Mouse (Mus musculus): ENCODE measurements at regions not wholly inside any gene's neighbourhood (a gene's known extent, or its start where the extent isn't known, plus 50 kb on each side); places are given as distances from the start of the nearest gene placed in this dataset.

DNA sequence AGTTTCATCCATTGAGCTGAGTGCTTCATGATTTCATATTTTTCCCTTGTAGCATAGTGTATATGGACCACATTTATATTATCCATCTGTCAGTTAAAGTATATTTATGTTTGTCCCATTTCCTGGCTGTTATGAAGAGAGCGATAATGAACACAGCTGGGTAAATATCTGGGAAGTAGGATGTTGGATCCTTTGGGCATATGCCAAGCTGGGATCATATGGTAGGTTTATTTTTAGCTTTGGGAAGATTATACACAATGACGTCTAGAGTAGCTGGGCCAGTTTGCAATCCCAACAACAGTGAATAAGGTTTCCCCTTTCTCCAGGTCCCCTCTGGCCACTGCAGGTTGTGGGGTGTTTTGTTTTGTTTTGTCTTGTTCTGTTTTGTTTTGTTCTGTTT is 164.5 kb downstream of the Gm765 start:
- intact Hi-C loops (cut with DNase I) = no loop called here
- DNase-seq = no peak

- intact Hi-C loops (cut with DNase I) = no loop called here
- DNase-seq = no peak
These were observed 193.3 kb downstream of the Gm765 start for GRCm38 (mm10) chr6:98149043-98149813.

- DNase-seq = no peak
- intact Hi-C loops (cut with DNase I) = no loop called here
These were observed 194.7 kb downstream of the Gm765 start for GRCm38 (mm10) chr6:98147855-98148254.

GRCm38 (mm10) chr6:98132931-98133330 is 209.6 kb downstream of the Gm765 start:
- intact Hi-C loops (cut with DNase I) = loop anchor here (2.0 to 10.0 kb wide), 3 partner anchors 252 to 1462 kb away; no protein-coding TSS in a partner anchor

DNA sequence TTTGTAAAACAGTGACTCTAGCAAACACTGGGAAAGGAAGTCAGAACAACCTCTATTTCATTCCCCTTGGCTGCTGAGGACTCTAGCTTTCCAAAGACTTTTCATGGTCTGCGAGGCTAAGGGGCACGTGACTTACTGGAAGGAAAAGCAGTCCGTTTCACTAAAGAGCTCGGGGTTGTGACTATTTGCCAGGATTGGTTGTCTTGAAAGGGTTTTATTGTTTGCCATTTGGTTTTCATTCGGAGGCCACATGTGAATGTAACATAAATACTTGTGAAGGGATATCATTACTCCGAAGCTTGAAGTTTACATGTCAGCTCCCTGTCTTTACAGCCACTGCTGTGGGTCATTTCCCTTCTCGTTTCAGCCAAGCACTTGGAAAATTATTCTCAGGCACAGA is 217.1 kb downstream of the Gm765 start:
- intact Hi-C loops (cut with DNase I) = no loop called here

More at GRCm38 (mm10) chr6:98132931-98133330, 209.6 kb downstream of the Gm765 start:
- peak; percentile 11 for DNase-seq

GRCm38 (mm10) chr6:98118355-98119150 is 224.0 kb downstream of the Gm765 start:
- intact Hi-C loops (cut with DNase I) = loop anchor here (10.0 kb wide), 1 partner anchor 896 kb away; no protein-coding TSS in a partner anchor
- no peak for DNase-seq

More for the DNA sequence above, 217.1 kb downstream of the Gm765 start:
- no peak for DNase-seq

DNA sequence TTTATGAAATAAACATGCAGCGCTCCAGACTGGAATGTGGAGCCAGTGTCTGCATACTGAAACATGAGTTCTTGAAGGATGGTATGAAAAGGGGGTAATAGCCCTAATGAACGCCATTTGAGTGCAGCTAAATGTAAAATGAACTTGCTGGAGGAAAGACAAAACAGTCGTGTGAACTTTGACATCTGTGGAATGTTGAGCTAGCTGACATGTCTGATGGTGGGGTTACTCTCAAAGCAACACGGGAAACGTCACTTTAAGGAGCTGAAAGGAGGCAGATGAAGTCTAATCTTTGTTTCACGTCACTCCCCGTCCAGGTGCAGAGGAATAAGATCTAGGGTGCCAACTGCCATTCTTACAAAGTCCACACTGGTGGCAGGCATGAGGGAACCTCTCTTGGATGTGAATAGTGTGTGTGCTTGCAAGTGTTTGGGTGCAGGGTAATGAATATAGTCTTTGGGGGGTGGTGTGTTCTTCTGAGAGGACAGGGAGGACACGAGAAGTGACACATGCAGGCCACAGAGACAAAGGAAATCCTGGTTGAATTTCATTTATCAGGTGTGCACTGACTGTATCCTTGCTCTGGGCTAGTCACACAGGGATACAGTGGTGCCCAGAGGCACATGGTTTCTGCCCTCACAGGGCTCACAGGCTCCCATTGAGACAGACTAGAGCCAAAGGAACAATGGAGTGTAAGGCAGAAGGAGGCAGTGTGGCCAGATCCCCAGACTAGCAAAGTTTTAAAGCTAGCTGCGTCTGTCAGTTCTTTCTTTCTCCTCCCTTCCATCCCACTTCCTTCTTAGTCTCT is 228.0 kb downstream of the Gm765 start:
- intact Hi-C loops (cut with DNase I) = loop anchor here (10.0 kb wide), 1 partner anchor 900 kb away; no protein-coding TSS in a partner anchor

DNA sequence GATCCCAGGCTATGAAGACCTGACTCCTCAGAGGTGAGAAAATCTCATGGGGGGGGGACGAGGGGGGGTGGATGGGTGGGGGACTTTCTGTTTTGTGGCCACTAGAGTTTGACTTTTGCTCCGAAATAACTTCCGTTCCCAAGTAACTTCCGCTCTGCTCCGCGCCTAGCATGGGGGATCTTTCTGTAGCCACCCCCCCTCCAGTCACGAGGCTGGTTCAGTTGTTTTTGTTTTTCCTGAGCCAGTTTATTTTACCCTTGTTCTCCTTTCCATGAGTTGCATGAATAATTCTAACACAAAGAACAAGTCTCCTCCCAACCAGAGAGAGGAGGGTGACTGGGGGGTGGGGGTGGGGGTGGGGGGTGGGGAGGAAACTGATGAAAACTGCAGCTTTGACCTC is 228.8 kb downstream of the Gm765 start:
- no peak for DNase-seq
- intact Hi-C loops (cut with DNase I) = loop anchor here (10.0 kb wide), 1 partner anchor 901 kb away; no protein-coding TSS in a partner anchor

More for the DNA sequence above, 228.0 kb downstream of the Gm765 start:
- DNase-seq = no peak

DNA sequence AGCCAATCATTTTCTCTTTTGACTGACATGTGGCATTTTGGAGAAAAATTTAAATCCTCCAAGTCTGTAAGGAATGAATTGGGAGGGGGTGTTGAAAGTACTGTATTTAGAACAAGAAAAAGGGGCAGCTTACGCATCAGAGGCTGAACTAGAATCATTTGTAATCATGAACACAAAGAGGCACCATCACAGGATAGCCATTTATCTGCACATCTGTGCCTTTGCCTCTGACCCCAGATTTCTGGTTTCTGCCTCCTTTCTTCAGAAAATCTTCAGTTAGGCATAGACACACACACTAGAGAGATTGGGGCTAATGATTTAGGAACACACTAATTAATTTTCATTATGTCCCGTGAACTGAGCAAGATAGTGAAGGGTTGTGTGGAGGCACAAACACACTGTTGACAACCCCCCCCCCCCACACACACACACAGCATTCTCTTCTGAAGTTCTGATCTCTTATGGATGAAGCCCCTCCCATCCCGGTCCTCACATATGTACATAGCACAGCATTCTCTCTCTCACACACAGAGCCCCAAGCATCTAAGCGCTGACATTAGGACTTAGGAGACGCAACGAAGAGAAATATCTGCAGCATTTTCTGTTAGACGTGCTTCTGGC is 229.9 kb downstream of the Gm765 start:
- intact Hi-C loops (cut with DNase I) = loop anchor here (10.0 kb wide), 1 partner anchor 902 kb away; no protein-coding TSS in a partner anchor
- no peak for DNase-seq

DNA sequence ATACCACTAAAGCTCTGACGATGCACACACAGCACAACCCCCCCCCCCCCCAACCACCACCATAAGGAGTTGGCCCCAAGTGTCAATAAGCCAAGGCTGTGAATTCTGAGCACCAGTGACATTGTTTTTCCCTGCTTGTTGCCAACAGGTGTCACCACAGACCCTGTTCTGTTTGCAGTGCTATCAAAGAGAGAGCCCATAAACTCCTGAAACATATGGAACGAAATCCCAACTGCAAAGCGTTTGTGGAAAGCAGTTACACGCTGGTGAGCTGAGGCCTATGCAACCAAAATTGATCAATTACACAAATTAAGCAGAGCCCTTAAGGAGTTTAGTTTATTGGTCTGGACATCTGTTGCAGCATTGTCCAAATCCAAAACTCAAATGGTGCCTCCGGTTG is 235.4 kb downstream of the Gm765 start:
- intact Hi-C loops (cut with DNase I) = loop anchor here (5.0 to 10.0 kb wide), 2 partner anchors 1090 to 1158 kb away; no protein-coding TSS in a partner anchor
- DNase-seq = no peak

GRCm38 (mm10) chr6:98105280-98106090 is 237.1 kb downstream of the Gm765 start:
- intact Hi-C loops (cut with DNase I) = loop anchor here (5.0 to 10.0 kb wide), 2 partner anchors 1092 to 1159 kb away; no protein-coding TSS in a partner anchor
- peak; percentile 74 for DNase-seq

- intact Hi-C loops (cut with DNase I) = loop anchor here (10.0 kb wide), 1 partner anchor 1160 kb away; no protein-coding TSS in a partner anchor
- no peak for DNase-seq
These were observed 238.1 kb downstream of the Gm765 start for GRCm38 (mm10) chr6:98104432-98104831.

- no peak for DNase-seq
- intact Hi-C loops (cut with DNase I) = loop anchor here (10.0 kb wide), 1 partner anchor 1164 kb away; no protein-coding TSS in a partner anchor
These were observed 241.5 kb downstream of the Gm765 start for GRCm38 (mm10) chr6:98101023-98101422.

DNA sequence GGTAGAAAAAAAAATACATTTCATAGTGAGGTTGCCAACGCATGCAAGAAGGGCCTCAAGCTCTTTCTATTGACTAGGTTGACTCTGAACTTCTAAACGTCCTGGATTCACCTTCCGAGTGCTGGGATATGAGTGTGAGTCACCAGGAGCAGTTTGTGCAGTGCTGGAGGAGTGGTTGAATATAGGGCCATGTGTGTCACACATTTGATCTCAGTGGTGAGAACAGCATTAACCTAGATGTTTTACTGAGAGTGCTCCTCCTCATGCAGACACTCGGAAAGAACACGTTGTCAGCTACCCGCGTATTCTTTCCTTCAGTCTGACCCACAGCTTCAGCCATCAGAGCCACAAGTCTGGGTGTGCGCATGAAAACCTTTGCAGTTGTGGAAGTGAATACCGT is 243.4 kb downstream of the Gm765 start:
- intact Hi-C loops (cut with DNase I) = no loop called here
- no peak for DNase-seq

GRCm38 (mm10) chr6:98095243-98095642 is 247.3 kb downstream of the Gm765 start:
- intact Hi-C loops (cut with DNase I) = no loop called here

DNA sequence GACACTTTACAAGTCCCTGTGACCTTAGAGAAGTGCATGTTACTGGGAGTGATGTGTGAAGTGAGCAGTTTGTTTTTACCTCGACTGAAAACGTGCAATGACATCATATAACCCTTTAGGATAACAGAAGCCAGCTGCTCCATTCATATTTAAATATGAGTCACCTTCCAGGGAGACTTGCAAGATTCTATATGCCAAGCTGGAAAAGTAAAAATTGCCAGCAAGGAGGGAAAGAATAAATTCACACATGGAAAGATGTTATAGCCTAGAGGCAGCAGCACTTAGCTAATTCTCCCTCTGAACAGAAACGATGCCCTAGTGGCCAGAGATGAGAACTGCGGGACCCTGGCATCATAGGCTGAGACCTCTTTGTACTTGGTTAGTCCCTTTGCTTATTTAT is 253.4 kb downstream of the Gm765 start:
- DNase-seq = peak; percentile 16
- intact Hi-C loops (cut with DNase I) = no loop called here

More at GRCm38 (mm10) chr6:98095243-98095642, 247.3 kb downstream of the Gm765 start:
- no peak for DNase-seq

- intact Hi-C loops (cut with DNase I) = no loop called here
These were observed 262.5 kb downstream of the Gm765 start for GRCm38 (mm10) chr6:98080076-98080475.

More at GRCm38 (mm10) chr6:98080076-98080475, 262.5 kb downstream of the Gm765 start:
- DNase-seq = no peak
